Mouse (Mus musculus): Measurements from ENCODE around the gene Itgae. TPM values are rescaled to one million over a fixed set of nuclear protein-coding genes. Genes with fewer than 3 reads are reported as not detected.

Gene Itgae
- polyA plus RNA-seq, 1 experiment from 2014 or later = 0.30 TPM

DNA sequence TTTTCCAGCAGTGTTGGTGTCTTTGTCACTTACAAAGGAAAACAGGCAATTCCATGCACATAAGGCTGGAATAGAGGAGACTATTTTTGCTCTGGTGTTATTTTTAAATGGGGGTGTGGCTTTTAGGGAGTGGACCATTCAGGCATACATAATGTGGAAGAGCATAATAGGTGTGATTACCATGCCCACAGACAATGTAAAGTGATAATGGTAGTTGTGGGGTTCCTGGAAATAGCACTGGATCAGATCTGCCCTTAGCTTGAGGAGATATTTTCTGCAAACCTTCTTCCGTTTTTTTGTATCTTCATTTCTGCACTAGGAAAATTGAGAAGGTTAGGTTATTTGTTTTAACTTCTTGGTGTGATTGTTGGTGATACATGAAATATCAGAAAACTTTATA, 37.6 kb upstream of the Itgae start:
- Histone ChIP-seq H3K27ac (ENCODE audit: low read depth, low read length) (no peak overlapping the region), H3K9ac (ENCODE audit: low read depth, low read length) (no peak overlapping the region), H3K9me3 (ENCODE audit: control insufficient read depth) (no peaks in the 10 kb centered on the region), H3K4me3 (ENCODE audit: low read depth, low read length) (no peak overlapping the region), H3K4me2 (replicated peaks; ENCODE audit: low read depth) (no peak overlapping the region), H3K27me3 (replicated peaks; ENCODE audit: control insufficient read depth, insufficient read depth, low read length) (no peaks in the 10 kb centered on the region), H3K36me3 (ENCODE audit: control insufficient read depth, insufficient read depth) (peaks cover 50% of the 10 kb centered on the region), H3K4me1 (replicated peaks; ENCODE audit: control insufficient read depth, insufficient read depth, low read length) (no peaks in the 10 kb centered on the region)
- no peak for TF ChIP-seq CTCF (IDR thresholded peaks at IDR 0.05; ENCODE audit: low read depth)
- WGBS = 86% methylated on average over 1 of the region's 1 CpGs
- ATAC-seq = no peak

DNA sequence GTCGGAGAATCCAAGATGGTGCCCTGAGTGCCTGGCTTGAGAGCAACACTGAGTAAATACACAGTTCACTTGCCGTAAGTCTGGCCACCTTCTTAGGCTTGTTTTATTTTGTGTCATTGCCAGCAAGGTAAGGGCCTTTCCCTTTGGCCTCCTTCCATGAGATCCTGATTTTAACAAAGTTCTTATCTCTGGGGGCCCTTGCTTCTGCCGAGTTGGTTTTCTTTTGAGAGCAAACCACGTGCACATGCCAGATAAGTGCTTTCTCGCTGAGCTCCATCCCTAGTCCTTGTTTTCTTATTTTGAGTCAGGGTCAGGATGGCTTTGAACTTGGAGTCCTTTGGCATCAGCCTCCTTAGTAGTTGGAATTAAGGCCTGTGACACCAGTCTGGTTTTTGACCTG, 32.7 kb upstream of the Itgae start:
- Histone ChIP-seq H3K9ac (ENCODE audit: low read depth, low read length) (no peak overlapping the region), H3K4me2 (replicated peaks; ENCODE audit: low read depth) (no peak overlapping the region), H3K4me3 (ENCODE audit: low read depth, low read length) (no peak overlapping the region), H3K9me3 (ENCODE audit: control insufficient read depth) (no peaks in the 10 kb centered on the region), H3K4me1 (replicated peaks; ENCODE audit: control insufficient read depth, insufficient read depth, low read length) (no peaks in the 10 kb centered on the region), H3K27me3 (replicated peaks; ENCODE audit: control insufficient read depth, insufficient read depth, low read length) (no peaks in the 10 kb centered on the region), H3K36me3 (ENCODE audit: control insufficient read depth, insufficient read depth) (peaks cover 50% of the 10 kb centered on the region), H3K27ac (ENCODE audit: low read depth, low read length) (no peak overlapping the region)
- no peak for TF ChIP-seq CTCF (IDR thresholded peaks at IDR 0.05; ENCODE audit: low read depth)
- 60% methylated on average over 5 of the region's 5 CpGs for WGBS
- no peak for ATAC-seq

DNA sequence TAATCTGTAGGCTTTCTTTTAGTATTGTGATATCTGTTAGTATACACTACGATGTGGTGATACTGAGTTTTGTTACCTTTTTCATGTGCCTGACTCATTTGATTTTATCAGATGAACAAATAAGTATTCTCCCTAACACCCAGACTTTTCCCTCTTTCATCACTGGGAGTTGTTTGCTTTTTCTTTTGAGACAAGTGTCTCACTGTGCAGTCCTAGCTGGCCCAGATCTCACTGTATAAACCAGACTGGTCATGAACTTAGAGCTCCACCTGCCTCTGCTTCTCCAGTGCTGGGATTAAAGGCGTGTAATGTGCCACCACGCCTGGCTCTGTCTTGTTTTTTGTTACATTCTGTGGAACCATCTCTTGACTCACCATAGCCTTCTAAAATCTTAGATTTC, 30.8 kb upstream of the Itgae start:
- Histone ChIP-seq H3K4me1 (replicated peaks; ENCODE audit: control insufficient read depth, insufficient read depth, low read length) (no peaks in the 10 kb centered on the region), H3K9me3 (ENCODE audit: control insufficient read depth) (no peaks in the 10 kb centered on the region), H3K9ac (ENCODE audit: low read depth, low read length) (no peak overlapping the region), H3K4me3 (ENCODE audit: low read depth, low read length) (no peak overlapping the region), H3K36me3 (ENCODE audit: control insufficient read depth, insufficient read depth) (peaks cover 43% of the 10 kb centered on the region), H3K27me3 (replicated peaks; ENCODE audit: control insufficient read depth, insufficient read depth, low read length) (no peaks in the 10 kb centered on the region), H3K27ac (ENCODE audit: low read depth, low read length) (no peak overlapping the region), H3K4me2 (replicated peaks; ENCODE audit: low read depth) (no peak overlapping the region)
- ATAC-seq = no peak
- TF ChIP-seq CTCF (IDR thresholded peaks at IDR 0.05; ENCODE audit: low read depth) = no peak
- WGBS = 78% methylated on average over 3 of the region's 3 CpGs

DNA sequence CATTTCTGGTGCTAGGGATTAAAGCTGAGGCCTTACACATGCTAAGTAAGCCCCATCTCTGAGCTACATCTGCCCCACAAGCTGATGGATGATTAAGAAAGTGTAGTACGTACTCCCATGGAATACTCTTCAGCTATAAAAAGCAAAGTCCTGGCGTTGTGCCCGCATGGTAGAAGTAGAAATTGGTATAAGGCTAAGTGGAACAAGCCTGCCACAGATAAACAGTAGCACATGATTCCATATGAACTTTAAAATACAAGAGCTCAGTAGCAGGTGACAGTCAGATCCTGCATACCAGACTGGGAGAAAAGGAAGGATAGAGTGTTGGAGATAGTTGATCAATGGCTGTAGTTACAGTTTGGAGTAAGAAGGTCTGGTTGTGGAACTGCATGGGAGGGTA, 29.0 kb upstream of the Itgae start:
- no peaks in the 10 kb centered on the region for H3K27me3 ChIP-seq (replicated peaks; ENCODE audit: control insufficient read depth, insufficient read depth, low read length)
- no peak overlapping the region for H3K27ac ChIP-seq (ENCODE audit: low read depth, low read length)
- H3K9me3 ChIP-seq (ENCODE audit: control insufficient read depth) = no peaks in the 10 kb centered on the region
- H3K36me3 ChIP-seq (ENCODE audit: control insufficient read depth, insufficient read depth) = peaks cover 41% of the 10 kb centered on the region
- no peak for ATAC-seq
- H3K4me2 ChIP-seq (replicated peaks; ENCODE audit: low read depth) = no peak overlapping the region
- TF ChIP-seq CTCF (IDR thresholded peaks at IDR 0.05; ENCODE audit: low read depth) = no peak
- WGBS = 91% methylated on average over 3 of the region's 3 CpGs
- no peak overlapping the region for H3K9ac ChIP-seq (ENCODE audit: low read depth, low read length)
- H3K4me3 ChIP-seq (ENCODE audit: low read depth, low read length) = no peak overlapping the region
- H3K4me1 ChIP-seq (replicated peaks; ENCODE audit: control insufficient read depth, insufficient read depth, low read length) = no peaks in the 10 kb centered on the region

DNA sequence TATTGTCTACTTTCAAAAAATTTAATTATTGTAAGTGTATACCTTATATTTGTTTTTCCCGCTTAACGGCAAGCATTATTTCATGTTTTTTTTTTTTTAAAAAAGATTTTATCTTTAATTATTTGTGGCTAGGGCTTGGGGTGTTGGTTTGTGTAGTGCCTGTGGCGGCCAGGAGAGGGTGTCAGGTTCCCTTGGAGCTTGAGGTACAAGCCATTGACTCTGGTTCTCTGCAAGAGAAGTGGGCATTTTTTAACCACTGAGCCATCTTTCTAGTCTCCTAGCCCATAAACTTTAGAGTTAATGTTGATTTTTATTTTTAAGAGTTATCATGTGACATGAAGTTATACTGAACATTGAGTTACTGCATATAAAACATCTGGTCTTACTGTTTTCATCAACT, 18.5 kb upstream of the Itgae start:
- WGBS = 93% methylated on average over 3 of the region's 3 CpGs

DNA sequence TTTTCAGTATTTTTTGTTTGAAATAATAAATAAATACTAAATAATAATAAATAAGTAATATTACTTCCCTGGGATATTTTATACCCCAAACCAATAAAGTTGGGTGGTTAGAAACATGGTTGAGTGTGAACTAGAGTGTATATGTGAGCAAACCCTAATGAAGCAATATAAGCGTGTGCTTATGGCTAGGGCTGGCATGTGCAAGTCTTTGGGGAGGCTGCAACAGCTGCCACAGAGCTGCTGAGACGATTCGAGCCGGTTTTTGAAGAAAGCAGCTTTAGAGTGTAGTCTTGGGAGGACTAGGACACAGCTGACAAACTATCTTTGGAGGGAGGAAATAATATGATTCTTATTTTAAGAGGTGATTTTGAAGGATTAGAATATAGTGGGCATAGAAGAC, 14.1 kb upstream of the Itgae start:
- Histone ChIP-seq H3K27ac (ENCODE audit: low read depth, low read length) (no peak overlapping the region), H3K9ac (ENCODE audit: low read depth, low read length) (no peak overlapping the region), H3K36me3 (ENCODE audit: control insufficient read depth, insufficient read depth) (peaks cover 69% of the 10 kb centered on the region), H3K4me1 (replicated peaks; ENCODE audit: control insufficient read depth, insufficient read depth, low read length) (no peaks in the 10 kb centered on the region), H3K27me3 (replicated peaks; ENCODE audit: control insufficient read depth, insufficient read depth, low read length) (no peaks in the 10 kb centered on the region), H3K9me3 (ENCODE audit: control insufficient read depth) (no peaks in the 10 kb centered on the region), H3K4me3 (ENCODE audit: low read depth, low read length) (no peak overlapping the region), H3K4me2 (replicated peaks; ENCODE audit: low read depth) (no peak overlapping the region)
- WGBS = 84% methylated on average over 4 of the region's 4 CpGs
- no peak for TF ChIP-seq CTCF (IDR thresholded peaks at IDR 0.05; ENCODE audit: low read depth)
- ATAC-seq = no peak

More for the DNA sequence above, 18.5 kb upstream of the Itgae start:
- Histone ChIP-seq H3K36me3 (ENCODE audit: control insufficient read depth, insufficient read depth) (peaks cover 82% of the 10 kb centered on the region), H3K27me3 (replicated peaks; ENCODE audit: control insufficient read depth, insufficient read depth, low read length) (no peaks in the 10 kb centered on the region), H3K27ac (ENCODE audit: low read depth, low read length) (no peak overlapping the region), H3K4me1 (replicated peaks; ENCODE audit: control insufficient read depth, insufficient read depth, low read length) (no peaks in the 10 kb centered on the region), H3K9ac (ENCODE audit: low read depth, low read length) (no peak overlapping the region), H3K9me3 (ENCODE audit: control insufficient read depth) (no peaks in the 10 kb centered on the region), H3K4me3 (ENCODE audit: low read depth, low read length) (no peak overlapping the region), H3K4me2 (replicated peaks; ENCODE audit: low read depth) (no peak overlapping the region)
- no peak for ATAC-seq
- TF ChIP-seq CTCF (IDR thresholded peaks at IDR 0.05; ENCODE audit: low read depth) = peak; percentile 70

DNA sequence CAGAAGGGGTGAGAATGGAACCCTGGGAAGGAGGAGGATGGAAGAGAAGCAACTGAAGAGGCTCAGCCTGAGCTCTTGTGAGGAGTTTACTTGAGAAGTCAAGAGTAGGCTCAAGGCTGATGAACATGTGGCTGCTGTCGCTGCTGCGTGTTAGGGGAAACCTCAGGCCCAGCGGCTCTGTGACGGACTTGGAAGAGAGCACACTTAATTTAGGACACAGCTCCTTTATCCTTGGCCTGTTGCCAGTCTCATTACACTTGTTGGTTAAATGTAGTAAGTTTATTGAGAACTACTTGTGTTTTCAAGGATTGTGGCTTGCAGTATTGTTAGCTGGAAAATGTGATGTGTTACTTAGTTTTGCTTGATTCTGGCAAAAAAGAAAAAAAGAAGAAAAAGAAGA, 13.7 kb upstream of the Itgae start:
- Histone ChIP-seq H3K27me3 (replicated peaks; ENCODE audit: control insufficient read depth, insufficient read depth, low read length) (no peaks in the 10 kb centered on the region), H3K9me3 (ENCODE audit: control insufficient read depth) (no peaks in the 10 kb centered on the region), H3K9ac (ENCODE audit: low read depth, low read length) (no peak overlapping the region), H3K4me3 (ENCODE audit: low read depth, low read length) (no peak overlapping the region), H3K4me2 (replicated peaks; ENCODE audit: low read depth) (no peak overlapping the region), H3K4me1 (replicated peaks; ENCODE audit: control insufficient read depth, insufficient read depth, low read length) (no peaks in the 10 kb centered on the region), H3K36me3 (ENCODE audit: control insufficient read depth, insufficient read depth) (peaks cover 69% of the 10 kb centered on the region), H3K27ac (ENCODE audit: low read depth, low read length) (no peak overlapping the region)
- no peak for TF ChIP-seq CTCF (IDR thresholded peaks at IDR 0.05; ENCODE audit: low read depth)
- WGBS = 69% methylated on average over 4 of the region's 4 CpGs
- ATAC-seq = no peak

Measured in intestine, postnatal 0 days (tissue).